Mouse (Mus musculus) induced T-regulatory cell, adult 2 months (primary cell): ENCODE results near the gene Dglucy.
"Not testable (repeated sequence)": the region's sequence is repeated elsewhere in the genome, so short reads cannot be mapped to it uniquely, and the experiment has no call there.

Experiments used
- DNase-seq: peaks from one replicate; pipeline ENCODE4 v3.0.0-alpha.2; 2012; ENCODE audit warnings: low read depth

Gene Dglucy

DNA sequence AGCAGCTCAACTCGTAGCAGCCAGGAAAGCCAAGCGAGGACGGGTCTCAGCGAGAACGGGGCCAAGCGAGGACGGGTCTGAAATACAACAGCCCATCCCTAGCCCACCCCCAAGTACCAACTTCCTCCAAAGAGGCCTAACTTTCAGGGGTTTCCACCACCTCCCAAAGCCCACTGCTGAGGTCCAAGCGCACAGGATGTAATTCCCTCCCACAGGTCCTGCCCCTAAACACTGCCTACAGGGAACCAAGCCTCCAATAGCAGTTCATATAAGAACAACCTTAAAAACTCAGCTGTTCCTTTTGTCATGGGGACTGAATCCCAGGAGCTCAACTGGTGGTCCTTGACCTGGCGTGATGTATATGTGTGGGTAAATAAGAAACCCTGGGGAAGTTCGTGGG, 1.6 kb downstream of the Dglucy start:
- DNase-seq: no peak

DNA sequence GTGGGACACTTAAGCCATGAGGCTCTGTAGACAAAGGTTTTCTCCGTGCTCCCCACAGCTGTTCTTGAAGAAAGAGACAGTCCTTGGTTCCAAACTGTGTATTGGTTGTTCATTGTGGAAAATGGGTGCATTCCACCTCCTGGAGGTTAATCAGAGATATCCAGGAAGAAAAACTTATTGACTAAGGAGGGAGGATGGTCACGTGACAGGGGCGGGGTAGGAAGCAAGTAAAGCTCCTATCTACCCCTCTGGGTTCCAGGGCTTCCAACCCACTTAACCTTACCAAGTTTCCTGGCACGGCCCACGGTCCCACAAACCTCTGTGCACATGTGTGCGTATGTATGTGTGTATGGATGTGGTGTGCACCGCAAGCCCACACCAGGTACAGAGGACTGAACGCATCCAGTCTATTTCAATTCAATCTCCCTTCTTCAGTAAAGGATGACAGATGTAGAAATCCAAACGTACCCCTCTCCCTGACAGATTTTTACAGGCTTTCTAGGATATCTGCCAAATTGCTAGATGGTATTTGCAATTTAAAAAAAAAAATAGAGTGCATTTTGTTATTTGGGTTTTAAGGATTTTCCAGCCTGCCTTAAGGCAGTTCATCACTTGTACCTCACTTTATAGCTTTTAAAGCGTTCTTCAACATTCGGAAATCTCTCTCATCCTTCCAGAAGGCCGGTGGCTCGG, 2.7 kb downstream of the Dglucy start:
- DNase-seq: no peak

GRCm38 (mm10) chr12:100784152-100784551, 5.3 kb downstream of the Dglucy start:
- no peak for DNase-seq

GRCm38 (mm10) chr12:100785344-100785743, 6.5 kb downstream of the Dglucy start:
- no peak for DNase-seq

- no peak for DNase-seq
Measured at GRCm38 (mm10) chr12:100789981-100790550, 11.2 kb downstream of the Dglucy start.

GRCm38 (mm10) chr12:100791425-100791824, 12.6 kb downstream of the Dglucy start:
- no peak for DNase-seq

DNA sequence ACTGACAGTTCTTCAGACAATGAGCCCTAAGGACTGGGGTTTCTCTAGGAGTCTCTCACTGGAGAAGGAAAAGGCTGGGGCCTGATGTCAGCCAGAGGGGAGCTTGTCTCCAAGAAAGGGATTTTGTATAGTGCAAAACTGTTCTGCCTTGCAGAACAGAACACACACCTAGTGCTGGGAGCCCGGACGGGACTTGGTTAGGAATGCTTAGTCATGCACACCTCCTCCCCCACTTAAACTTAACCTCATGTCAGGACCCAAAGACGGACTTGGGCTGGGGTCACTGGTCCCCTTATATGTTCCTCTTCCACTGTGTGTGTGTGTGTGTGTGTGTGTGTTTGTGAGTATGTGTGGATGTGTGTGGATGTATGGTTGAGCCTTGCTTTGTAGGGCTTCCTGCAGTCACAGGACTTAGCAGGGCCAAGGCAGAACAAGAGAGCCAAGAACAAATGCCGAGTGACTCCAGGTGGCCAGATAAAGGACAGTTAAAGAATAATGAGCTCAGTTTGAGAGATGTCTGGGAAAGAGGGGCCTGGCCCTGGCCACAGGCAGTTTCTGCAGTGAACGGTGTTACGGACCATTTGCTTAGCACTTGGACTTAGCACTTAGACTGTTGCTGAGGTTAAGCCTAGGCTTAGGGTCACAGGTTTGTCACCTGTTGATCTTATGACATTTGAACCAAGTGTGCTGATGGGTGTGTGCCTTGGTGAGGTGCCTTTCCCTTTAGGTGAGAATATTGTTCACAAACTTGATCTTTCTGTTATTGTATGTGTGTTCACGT, 15.8 kb downstream of the Dglucy start:
- DNase-seq: no peak

DNA sequence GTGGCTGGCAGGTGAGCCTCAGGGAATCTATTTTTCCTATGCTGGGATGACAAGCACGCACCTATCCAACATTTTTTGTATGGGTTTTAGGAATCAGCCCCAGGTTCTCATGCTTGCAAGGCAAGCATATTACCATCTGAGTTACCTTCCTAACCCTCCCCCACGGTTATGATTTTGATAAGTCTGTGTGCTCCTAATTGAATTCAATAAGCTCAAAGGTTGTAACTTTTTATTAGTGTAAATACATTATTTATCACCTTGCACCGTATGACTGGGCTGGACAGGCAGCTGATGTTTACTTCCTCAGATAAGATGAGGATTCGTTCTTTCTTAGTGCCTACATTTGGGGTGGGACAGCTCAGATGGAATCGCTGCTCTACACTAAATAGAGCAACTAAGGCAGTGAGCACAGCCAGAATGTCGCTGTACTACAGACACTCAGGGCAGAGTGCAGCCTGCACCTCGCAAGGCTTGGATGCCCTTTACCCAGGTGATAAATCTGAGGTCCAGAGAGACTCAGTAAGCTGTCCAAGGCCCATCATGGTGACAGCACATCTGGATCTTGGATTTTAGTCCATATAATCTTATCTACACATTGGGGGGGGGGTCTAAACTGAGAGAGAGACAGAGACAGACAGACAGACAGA, 16.7 kb downstream of the Dglucy start:
- no peak for DNase-seq

DNA sequence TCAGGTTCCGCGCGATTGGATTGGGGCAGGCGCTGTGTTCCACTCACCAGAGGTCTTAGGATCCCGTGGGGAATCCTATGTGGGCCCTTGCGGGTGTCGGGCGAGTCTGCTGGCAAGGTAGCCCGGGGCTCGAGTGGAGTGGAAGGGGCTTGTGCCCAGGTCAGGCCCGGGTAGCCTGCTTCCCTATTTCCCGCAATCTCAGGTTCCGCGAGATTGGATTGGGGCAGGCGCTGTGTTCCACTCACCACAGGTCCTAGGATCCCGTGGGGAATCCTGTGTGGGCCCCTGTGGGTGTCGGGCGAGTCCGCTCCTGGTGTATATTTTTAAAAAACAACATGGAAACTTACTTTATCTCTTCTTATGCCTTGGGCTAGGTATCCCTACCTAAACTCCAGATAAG, 24.5 kb downstream of the Dglucy start:
- not testable (repeated sequence) for DNase-seq

- no peak for DNase-seq
Measured at GRCm38 (mm10) chr12:100807280-100807679, 28.4 kb downstream of the Dglucy start.

DNA sequence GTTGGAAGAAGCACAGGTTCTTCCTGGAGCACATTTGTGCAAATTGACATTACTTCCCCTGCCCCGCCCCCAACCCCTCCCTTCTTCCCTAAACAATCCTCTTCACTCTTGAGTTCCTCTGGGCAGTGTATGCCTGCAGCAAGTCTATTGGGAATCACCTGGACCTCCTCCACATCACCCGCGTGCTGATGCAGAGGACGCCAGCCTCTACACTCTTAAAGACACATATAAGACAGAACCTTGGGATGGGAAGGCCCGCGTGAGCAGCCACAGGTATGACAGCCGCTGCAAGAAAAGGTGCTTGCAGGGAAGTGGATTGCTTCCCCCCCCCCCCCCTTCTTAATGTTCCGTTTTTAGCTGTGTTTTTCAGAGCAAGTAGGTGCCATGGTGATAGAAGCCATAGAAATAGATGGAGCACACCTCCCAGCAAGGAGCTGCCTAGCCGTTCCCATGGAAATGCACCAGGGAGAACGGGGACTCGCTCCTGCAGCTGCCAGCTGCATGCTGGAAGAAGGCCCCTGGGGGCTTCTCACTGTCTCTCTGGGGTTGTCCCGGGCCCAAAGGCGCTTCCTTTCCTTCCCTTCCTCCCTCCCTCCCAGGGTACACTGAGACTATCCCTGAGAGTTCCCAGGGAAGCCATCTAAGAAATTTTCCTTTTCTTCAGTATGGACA, 29.9 kb downstream of the Dglucy start:
- no peak for DNase-seq

- DNase-seq: no peak
Measured at GRCm38 (mm10) chr12:100810542-100810941, 31.7 kb downstream of the Dglucy start.

GRCm38 (mm10) chr12:100813901-100814300, 35.0 kb downstream of the Dglucy start:
- no peak for DNase-seq

GRCm38 (mm10) chr12:100814671-100815070, 35.8 kb downstream of the Dglucy start:
- DNase-seq: no peak

GRCm38 (mm10) chr12:100816906-100817305, 38.0 kb downstream of the Dglucy start:
- no peak for DNase-seq

GRCm38 (mm10) chr12:100819965-100820364, 41.1 kb downstream of the Dglucy start:
- no peak for DNase-seq

GRCm38 (mm10) chr12:100831021-100831420, 52.2 kb downstream of the Dglucy start:
- DNase-seq: no peak

DNA sequence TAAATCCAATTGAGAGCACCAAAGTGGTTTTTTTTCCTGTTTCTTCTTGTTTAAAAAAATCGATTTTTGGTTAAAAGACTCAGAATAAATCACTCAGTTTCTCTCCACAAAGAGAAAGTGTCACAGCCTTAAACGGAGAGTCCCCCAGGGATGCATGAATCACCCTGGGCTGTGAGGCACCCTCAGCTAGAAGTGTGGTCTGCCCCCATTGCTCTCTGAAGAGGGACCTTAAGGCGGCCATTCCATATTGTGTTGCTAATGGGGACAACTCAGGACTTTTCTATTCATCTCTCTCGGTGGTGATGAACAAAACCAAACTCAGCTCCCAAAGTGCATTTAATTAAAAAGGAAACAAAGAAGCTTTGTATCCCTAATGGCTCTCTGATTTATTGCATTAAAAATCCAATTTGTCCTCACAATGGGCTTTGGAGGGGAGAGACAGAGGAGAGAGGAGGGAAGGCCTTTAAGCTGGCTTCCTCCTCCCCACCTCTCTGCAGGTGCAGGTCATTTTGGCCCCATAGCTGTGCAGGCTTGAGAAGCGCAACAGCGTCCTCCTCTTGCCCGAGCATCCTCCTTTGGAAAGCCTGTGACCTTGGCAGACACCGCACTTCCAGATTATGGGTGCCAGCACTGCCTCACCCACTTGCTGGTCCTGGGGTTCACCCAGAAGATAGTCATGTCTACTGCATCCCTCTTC, 52.9 kb downstream of the Dglucy start:
- no peak for DNase-seq

DNA sequence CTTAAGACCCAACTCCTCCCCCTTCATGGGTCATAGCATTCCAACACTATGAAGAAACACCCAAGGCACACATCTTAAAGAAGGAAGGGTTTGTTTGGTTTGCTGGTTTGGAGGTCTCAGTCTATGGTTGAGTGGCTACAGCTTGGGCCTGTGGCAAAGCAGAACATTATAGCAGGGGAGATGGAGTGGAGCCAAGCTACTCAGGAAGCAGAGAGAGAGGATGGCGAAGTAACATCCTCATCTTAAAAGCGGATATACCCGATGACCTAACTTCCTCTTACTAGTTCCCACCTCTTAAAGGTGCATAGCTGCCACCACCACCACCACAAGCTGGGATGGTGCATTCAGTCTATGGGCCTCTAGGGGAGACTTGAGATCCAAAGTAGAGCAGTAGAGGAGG, 58.4 kb downstream of the Dglucy start:
- peak; percentile 74 for DNase-seq

GRCm38 (mm10) chr12:100839079-100839600, 60.3 kb downstream of the Dglucy start:
- DNase-seq: peak; percentile 59

GRCm38 (mm10) chr12:100839926-100840325, 61.1 kb downstream of the Dglucy start:
- no peak for DNase-seq
